Mouse (Mus musculus): ENCODE measurements at regions not wholly inside any gene's neighbourhood (a gene's known extent, or its start where the extent isn't known, plus 50 kb on each side); places are given as distances from the start of the nearest gene placed in this dataset.

DNA sequence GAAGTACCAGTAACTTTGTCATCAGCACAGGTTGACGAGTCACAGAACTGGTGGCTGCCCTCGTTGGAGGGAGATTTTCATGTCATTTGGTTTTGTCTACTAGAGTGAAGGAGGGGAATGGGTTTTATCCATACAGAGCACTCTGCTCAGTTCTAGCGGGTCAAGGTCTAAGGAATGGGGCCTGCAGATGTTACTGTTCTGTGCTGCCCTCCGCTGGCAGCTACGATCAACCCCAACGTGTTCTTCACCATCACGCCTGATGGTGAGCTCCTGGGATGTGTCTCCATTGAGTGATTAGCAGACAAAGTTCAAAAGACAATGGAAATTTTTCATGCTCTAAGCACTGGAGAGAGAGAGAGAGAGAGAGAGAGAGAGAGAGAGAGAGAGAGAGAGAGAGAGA, 416.9 kb downstream of the Plekhb2 start:
- DNase-seq, result no peak
- Histone ChIP-seq H3K4me3 (replicated peaks; ENCODE audit: extremely low read depth, low read depth, low read length) (no peak overlapping the region), H3K4me1 (ENCODE audit: control insufficient read depth, insufficient read depth, low read length) (no peaks in the 10 kb centered on the region)
- WGBS, result 47% methylated on average over 7 of the region's 7 CpGs
- TF ChIP-seq POLR2A (IDR thresholded peaks at IDR 0.05; ENCODE audit: borderline replicate concordance, extremely low read depth, low read depth, low read length) (no peak), CTCF (IDR thresholded peaks at IDR 0.05; ENCODE audit: insufficient read depth, low read length) (peak; percentile 42; the same call in 1 of the 2 replicates)

DNA sequence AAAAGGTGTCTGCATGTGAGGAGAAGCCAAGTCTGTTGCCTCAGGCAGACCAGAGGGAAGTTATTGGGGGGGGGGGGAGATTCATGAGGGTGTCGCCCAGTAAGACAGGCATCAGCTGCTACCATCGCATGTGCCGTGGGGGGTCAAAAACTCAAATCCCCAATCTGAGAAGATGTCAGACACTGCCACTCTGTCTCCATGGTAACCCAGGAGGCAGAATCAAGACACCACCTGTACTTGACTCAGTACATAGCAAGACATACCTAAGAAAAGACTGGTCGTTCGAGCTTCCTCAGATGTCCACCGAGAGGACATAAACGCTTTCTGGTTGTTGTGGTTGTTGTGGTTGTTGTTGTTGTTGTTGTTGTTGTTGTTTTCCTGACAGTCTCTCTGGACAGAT, 418.1 kb downstream of the Plekhb2 start:
- 77% methylated on average over 7 of the region's 7 CpGs for WGBS
- Histone ChIP-seq H3K4me3 (replicated peaks; ENCODE audit: extremely low read depth, low read depth, low read length) (no peak overlapping the region), H3K4me1 (ENCODE audit: control insufficient read depth, insufficient read depth, low read length) (no peaks in the 10 kb centered on the region)
- TF ChIP-seq POLR2A (IDR thresholded peaks at IDR 0.05; ENCODE audit: borderline replicate concordance, extremely low read depth, low read depth, low read length) (no peak), CTCF (IDR thresholded peaks at IDR 0.05; ENCODE audit: insufficient read depth, low read length) (no peak)
- DNase-seq, result no peak

DNA sequence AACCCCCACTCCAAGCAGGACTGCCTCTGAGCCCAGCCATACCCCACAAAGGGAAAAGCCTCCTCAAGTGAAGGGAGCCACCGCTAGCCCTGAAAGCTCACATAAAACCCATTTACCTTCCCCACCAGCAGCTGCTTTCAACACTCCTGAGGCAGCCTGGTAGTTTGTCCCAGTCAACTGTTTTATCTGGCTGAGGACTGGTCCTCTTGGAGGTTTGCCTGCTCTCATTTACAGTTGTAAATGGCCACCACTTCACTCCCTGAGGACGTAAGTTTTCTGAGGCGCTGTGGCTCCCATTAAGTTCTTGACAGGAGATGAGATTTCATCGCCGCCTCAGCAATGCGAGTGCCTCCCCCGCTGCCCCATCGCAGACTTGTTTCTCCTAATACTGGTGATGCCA, 425.2 kb downstream of the Plekhb2 start:
- TF ChIP-seq POLR2A (IDR thresholded peaks at IDR 0.05; ENCODE audit: borderline replicate concordance, extremely low read depth, low read depth, low read length), result no peak
- no peak for TF ChIP-seq CTCF (IDR thresholded peaks at IDR 0.05; ENCODE audit: insufficient read depth, low read length)
- 81% methylated on average over 8 of the region's 8 CpGs for WGBS
- DNase-seq, result no peak
- Histone ChIP-seq H3K4me1 (ENCODE audit: control insufficient read depth, insufficient read depth, low read length) (no peaks in the 10 kb centered on the region), H3K4me3 (replicated peaks; ENCODE audit: extremely low read depth, low read depth, low read length) (no peak overlapping the region)

Measured in lung, adult 2 months (tissue).